Mouse (Mus musculus): ENCODE results near the gene Tnfaip2. TPM values are rescaled to one million over a fixed set of nuclear protein-coding genes. Genes with fewer than 3 reads are reported as not detected.

The Tnfaip2 gene
- not detected for polyA plus RNA-seq (2017; shearing (Covaris generic))

DNA sequence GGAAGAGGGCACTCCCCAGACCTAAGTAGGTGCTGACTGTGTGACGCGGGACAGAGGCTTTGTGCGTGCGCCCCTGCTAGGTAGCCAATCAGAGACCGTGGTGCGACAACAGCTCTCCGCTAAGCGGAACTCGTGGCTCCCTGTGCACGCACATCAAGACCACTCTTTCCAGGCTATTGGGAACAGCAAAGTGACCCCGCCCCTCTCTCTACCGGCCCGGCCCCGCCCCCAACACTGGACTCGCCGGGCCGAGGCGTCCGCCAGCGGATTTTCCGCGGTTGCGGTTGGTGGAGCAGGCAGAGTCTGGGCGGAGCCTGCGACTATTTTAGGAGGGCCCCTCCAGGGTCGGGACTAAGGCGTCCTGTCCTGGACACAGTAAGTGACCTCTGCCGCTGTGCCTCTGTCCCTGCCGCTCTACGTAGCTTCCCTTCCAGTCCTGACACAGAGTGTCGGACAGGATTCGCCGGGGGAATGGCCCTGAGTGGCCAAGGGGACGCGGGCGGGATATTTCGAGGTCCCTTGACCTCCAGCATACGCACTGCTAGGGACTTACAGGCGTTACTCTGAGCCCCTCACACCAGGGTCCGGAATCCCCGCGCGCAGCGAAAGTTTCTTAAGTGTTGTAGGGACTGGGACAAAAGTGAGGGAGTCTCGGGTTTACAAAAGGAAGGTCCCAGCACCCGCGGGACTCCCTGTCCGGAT lies at the start of gene Tnfaip2:
Gene Tnfaip2, plus strand, starts transcription at position 161 of the 702 bp plus-strand sequence.
- ATAC-seq, result no peak

DNA sequence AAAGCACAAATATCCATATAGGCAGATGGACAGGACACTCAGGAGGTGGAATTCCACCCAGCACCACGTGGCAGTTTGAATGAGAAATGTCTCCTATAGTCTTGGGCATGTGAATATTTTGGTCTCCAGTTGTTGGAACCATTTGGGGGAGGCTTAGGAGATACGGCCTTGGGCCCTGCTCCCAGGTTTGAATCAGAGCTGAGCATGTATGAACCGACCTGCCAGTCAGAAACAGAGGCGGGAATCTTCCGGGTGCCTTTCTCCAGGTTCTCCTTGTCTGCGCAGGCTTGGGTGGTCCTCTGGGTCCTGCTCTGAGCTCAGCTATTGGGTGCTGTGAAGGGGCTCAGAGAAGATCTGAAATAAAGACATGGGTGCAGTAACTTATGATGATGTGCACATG lies 48.3 kb upstream of the Tnfaip2 start:
- no peak for ATAC-seq

- ATAC-seq, result no peak
Measured at GRCm38 (mm10) chr12:111396997-111397396, 45.3 kb upstream of the Tnfaip2 start.

DNA sequence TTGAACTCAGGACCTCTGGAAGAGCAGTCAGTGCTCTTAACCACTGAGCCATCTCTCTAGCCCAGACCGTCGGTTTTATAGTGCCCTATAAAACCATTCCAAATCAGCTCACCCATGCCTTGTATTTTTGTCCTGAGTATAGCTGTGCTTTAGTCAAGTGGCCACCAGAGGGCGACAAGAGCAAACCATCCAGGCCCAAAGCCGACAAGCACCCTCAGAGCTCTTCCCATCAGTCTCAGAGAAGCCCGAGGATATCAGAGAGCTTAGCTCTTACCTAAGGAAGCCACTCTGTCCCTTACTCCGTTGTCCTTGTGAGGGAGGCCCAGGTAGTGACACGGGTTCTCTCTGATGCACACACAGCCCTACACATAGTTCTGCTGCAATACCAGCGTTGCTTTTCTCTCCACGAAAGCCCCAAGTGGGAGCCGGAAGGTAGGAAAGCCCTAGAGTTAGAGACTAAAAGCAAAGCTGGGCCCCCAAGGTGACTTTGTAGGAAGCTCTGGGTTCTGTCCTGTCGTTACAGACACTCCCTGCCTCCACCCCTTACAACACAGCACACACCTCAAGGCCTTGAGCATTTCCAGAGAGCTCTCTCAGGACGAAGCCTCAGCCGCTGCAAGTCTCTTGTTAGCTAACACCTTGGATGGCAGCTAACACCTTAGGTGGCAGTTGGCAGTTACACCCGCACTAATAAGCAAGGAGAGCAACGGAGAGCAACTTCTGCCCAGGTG lies 40.6 kb upstream of the Tnfaip2 start:
- no peak for ATAC-seq

GRCm38 (mm10) chr12:111404880-111405279 lies 37.4 kb upstream of the Tnfaip2 start:
- ATAC-seq, result no peak

- ATAC-seq, result no peak
Measured at GRCm38 (mm10) chr12:111406622-111407021, 35.6 kb upstream of the Tnfaip2 start, which contains the start of gene Lbhd2. TSS of gene Lbhd2 (plus strand) at chr12:111406809.

GRCm38 (mm10) chr12:111409583-111409982 lies 32.7 kb upstream of the Tnfaip2 start:
- ATAC-seq, result no peak

- ATAC-seq, result no peak
Measured at GRCm38 (mm10) chr12:111411631-111412355, 30.5 kb upstream of the Tnfaip2 start.

DNA sequence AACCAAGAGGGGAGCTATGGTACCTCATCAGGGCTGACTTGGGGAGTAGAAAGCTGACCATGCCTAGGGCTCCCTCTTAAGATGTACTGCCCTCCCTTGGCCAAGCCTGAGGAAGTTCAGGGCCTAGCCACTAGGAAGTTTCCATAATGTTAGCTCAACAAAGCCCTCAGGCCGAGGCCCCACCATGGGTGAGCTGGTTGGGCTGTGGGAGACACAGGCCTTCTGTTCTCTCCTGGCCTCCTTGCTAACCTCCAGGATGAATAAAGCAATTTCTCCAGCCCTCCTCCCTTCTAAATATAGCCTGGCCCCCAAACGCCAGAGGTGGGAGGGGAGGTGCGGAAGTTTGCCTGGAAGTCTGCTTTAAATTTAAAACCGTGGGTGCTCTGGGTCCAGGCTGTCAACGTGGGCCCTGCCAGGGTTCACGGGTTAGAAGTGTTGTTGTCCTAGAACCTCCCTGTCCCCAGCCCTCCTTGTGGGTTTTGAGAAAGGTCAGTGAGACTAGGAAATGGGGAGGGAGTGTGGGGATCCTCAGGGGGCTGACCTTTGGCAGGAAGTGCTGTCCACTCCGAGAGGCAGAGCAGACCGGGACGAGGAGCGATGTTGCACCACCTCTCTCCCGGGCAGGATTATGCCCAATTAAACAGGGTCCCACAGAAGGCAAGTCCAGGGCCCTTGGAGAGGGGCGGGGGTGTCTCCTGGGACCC lies 29.5 kb upstream of the Tnfaip2 start:
- ATAC-seq, result no peak

- peak; percentile 41 for ATAC-seq
Measured at GRCm38 (mm10) chr12:111413300-111413699, 29.0 kb upstream of the Tnfaip2 start.

GRCm38 (mm10) chr12:111416921-111417779 lies 25.1 kb upstream of the Tnfaip2 start, which contains the start of gene Exoc3l4:
TSS of gene Exoc3l4 (plus strand) at chr12:111417017.
- ATAC-seq, result no peak

- no peak for ATAC-seq
Measured at GRCm38 (mm10) chr12:111419918-111420317, 22.4 kb upstream of the Tnfaip2 start.

DNA sequence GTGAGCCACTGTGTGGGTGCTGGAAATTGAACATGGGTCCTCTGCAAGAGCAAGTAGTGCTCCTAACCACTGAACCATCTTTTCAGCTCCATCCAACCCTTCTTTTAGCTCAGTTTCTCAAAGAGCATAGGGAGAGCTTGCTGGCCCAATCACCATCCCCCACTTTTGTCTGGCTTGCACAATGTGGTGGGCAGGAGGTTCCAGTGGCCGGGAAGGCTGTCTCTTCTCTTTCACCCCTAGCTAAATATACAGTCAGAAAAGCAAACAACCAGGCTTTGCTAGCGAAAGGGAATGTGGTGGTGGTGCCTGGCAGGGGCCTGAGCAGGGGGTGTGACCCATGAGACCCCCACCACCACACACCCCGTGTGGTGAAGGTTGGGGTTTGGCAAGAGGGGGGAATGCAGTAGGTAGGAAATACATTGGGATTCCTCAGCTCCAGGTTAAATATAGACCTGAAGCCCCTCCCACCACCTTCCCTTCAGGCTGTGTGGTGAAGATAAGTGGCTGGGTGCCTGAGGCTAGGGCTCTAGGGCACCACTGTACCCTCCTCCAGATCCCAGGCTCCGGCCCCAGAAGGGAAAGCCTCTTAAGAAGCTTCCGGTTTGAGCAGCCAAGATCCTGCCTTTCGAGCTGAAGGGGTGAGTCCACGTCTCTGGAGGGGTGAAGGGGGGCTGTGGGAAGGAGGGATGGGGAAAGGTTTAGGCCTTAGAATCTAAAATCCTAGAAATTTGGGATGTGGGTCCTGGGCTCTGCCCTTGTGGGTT lies 21.1 kb upstream of the Tnfaip2 start:
- no peak for ATAC-seq

- no peak for ATAC-seq
Measured at GRCm38 (mm10) chr12:111422852-111423251, 19.4 kb upstream of the Tnfaip2 start.

DNA sequence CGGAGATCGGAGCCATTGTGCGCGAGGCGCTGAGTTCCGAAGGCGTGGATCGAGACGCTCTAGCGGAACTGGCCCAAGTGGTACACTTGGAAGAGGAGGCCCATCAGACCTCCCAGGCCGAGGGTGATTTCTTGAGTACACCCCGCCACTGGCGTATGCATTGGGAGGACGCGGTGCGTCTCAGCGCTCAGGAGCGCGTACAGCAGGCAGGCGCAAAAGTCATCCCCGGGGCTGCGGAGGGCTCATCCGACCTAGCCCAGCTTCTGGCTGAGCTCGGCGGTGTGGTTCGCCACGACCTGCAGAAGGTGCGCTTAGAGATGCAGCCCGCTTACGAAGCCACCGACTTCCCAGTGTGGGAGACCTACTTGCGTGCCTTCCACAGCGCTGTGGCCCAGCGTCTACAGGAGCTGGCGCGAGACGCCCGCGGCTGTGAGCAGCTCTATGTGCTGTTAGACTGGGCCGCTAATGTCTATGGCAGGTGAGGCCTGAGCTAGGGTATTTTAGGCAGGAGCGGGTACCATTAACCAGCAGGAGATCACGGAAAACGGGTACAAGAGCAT lies 18.6 kb upstream of the Tnfaip2 start:
- ATAC-seq, result no peak

- no peak for ATAC-seq
Measured at GRCm38 (mm10) chr12:111424547-111424946, 17.7 kb upstream of the Tnfaip2 start.

DNA sequence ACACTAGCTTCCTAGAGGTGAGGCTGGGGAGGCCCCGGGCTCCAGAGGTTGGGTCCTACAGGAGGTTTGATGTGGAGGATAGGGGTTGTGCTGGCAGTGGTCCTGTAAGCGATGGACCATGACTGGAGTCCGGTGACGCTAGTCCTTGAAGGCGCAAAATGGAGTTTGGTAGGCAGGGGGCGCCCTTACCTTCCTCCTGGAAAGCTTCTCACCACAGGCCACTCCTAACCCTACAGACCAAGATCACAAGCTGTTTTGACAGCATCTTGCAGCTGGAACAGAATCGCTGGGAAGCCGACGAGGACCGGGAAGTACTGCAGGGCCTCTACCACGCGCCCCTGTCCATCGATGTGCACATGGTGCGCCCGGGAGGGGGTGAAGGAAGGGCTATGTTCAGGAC lies 17.0 kb upstream of the Tnfaip2 start:
- no peak for ATAC-seq

- no peak for ATAC-seq
Measured at GRCm38 (mm10) chr12:111425789-111426460, 16.3 kb upstream of the Tnfaip2 start.

- ATAC-seq, result no peak
Measured at GRCm38 (mm10) chr12:111427438-111428113, 14.7 kb upstream of the Tnfaip2 start.
